Mouse (Mus musculus): ENCODE data around the gene Cyren. TPM values are rescaled to one million over a fixed set of nuclear protein-coding genes. Genes with fewer than 3 reads are reported as not detected.

Gene Cyren
- polyA plus RNA-seq, 1 experiment: 14.5 TPM

GRCm38 (mm10) chr6:34862791-34863403 is 15.0 kb downstream of the Cyren start, which contains the start of gene Tmem140:
TSS of gene Tmem140 (plus strand) at chr6:34863146.
- Histone ChIP-seq H3K27me3 (replicated peaks) (no peaks in the 10 kb centered on the region), H3K4me3 (replicated peaks) (peak within 1 kb of the TSS; percentile 94), H3K4me1 (peaks cover 69% of the 10 kb centered on the region), H3K36me3 (replicated peaks; ENCODE audit: low read length) (peaks cover 37% of the 10 kb centered on the region), H3K9me3 (no peaks in the 10 kb centered on the region)
- TF ChIP-seq GATA1 (IDR thresholded peaks at IDR 0.05; ENCODE audit: borderline replicate concordance, low read length): no peak
- no peak for TF ChIP-seq FLI1 (IDR thresholded peaks at IDR 0.05; ENCODE audit: low read length)

GRCm38 (mm10) chr6:34862381-34862780 is 15.5 kb downstream of the Cyren start:
- Histone ChIP-seq H3K36me3 (replicated peaks; ENCODE audit: low read length) (peaks cover 32% of the 10 kb centered on the region), H3K27me3 (replicated peaks) (no peaks in the 10 kb centered on the region), H3K4me3 (replicated peaks) (peak overlapping the region; percentile 94), H3K9me3 (no peaks in the 10 kb centered on the region; the same call in 1 of the 2 replicates), H3K4me1 (peaks cover 64% of the 10 kb centered on the region)
- no peak for TF ChIP-seq FLI1 (IDR thresholded peaks at IDR 0.05; ENCODE audit: low read length)

GRCm38 (mm10) chr6:34861546-34862053 is 16.3 kb downstream of the Cyren start:
- Histone ChIP-seq H3K4me3 (replicated peaks) (peak overlapping the region; percentile 85), H3K27me3 (replicated peaks) (no peaks in the 10 kb centered on the region), H3K9me3 (no peaks in the 10 kb centered on the region; the same call in 1 of the 2 replicates), H3K36me3 (replicated peaks; ENCODE audit: low read length) (peaks cover 24% of the 10 kb centered on the region), H3K4me1 (peaks cover 56% of the 10 kb centered on the region)
- TF ChIP-seq GATA1 (IDR thresholded peaks at IDR 0.05; ENCODE audit: borderline replicate concordance, low read length): no peak

GRCm38 (mm10) chr6:34832352-34832751 is 45.5 kb downstream of the Cyren start:
- TF ChIP-seq GATA1 (IDR thresholded peaks at IDR 0.05; ENCODE audit: borderline replicate concordance, low read length): no peak
- TF ChIP-seq FLI1 (IDR thresholded peaks at IDR 0.05; ENCODE audit: low read length): no peak
- Histone ChIP-seq H3K4me3 (replicated peaks) (no peak overlapping the region), H3K9me3 (no peaks in the 10 kb centered on the region), H3K27me3 (replicated peaks) (no peaks in the 10 kb centered on the region), H3K4me1 (peaks cover 9% of the 10 kb centered on the region; the same call in 1 of the 2 replicates), H3K36me3 (replicated peaks; ENCODE audit: low read length) (no peaks in the 10 kb centered on the region)

- Histone ChIP-seq H3K27me3 (replicated peaks) (no peaks in the 10 kb centered on the region), H3K4me3 (replicated peaks) (no peak overlapping the region), H3K4me1 (no peaks in the 10 kb centered on the region), H3K36me3 (replicated peaks; ENCODE audit: low read length) (no peaks in the 10 kb centered on the region), H3K9me3 (peaks cover 7% of the 10 kb centered on the region; the same call in 1 of the 2 replicates)
- TF ChIP-seq GATA1 (IDR thresholded peaks at IDR 0.05; ENCODE audit: borderline replicate concordance, low read length) (no peak), FLI1 (IDR thresholded peaks at IDR 0.05; ENCODE audit: low read length) (no peak)
Observed at GRCm38 (mm10) chr6:34824406-34824805, 53.5 kb downstream of the Cyren start.

Other genes starting within 250 kb of the Cyren start
- 1.2 and 2.9 TPM in 2 replicates for gene Agbl3, start 97.6 kb downstream of the Cyren start, polyA plus RNA-seq (2012; ENCODE audit: insufficient read depth, low replicate concordance)
- 5.5 and 11.5 TPM in 2 replicates for gene Tmem140, start 14.9 kb downstream of the Cyren start, polyA plus RNA-seq (2012; ENCODE audit: insufficient read depth, low replicate concordance)
- gene Wdr91, start 32.8 kb upstream of the Cyren start, polyA plus RNA-seq (2012; ENCODE audit: insufficient read depth, low replicate concordance): 13.0 and 28.5 TPM in 2 replicates
- gene Stra8, start 42.1 kb upstream of the Cyren start, polyA plus RNA-seq (2012; ENCODE audit: insufficient read depth, low replicate concordance): not detected in 2 replicates
- 0.40 TPM in 1 of 2 replicates, not detected in the other for gene Slc23a4, start 110.3 kb upstream of the Cyren start, polyA plus RNA-seq (2012; ENCODE audit: insufficient read depth, low replicate concordance)